Mouse (Mus musculus) forebrain, embryonic 14.5 days (tissue): ENCODE data around the gene Armh1. TPM values are rescaled to one million over a fixed set of nuclear protein-coding genes. Genes with fewer than 3 reads are reported as not detected.
"Not testable (repeated sequence)": the region's sequence is repeated elsewhere in the genome, so short reads cannot be mapped to it uniquely, and the experiment has no call there.

Experiments
- ATAC-seq: fragments of 200-750 bp; cut with Nextera tagmentation; 2 replicates; pipeline ENCODE4 v1.8.0; 2017; ENCODE audit warnings: mild to moderate bottlenecking, moderate library complexity
- DNase-seq: peaks from one replicate; pipeline ENCODE4 v3.0.0-alpha.2; 2015; ENCODE audit warnings: low spot score
- H3K27ac ChIP-seq: fragments of 300-500 bp; sonication (generic); 2 replicates; pipeline ENCODE4 v1.5.1; 2014; ENCODE audit warnings: low read depth, mild to moderate bottlenecking, control low read depth, low read length, moderate library complexity
- H3K27me3 ChIP-seq: fragments of 300-500 bp; sonication (generic); replicated peaks from 2 replicates; pipeline ENCODE4 v1.6.1; 2014; ENCODE audit warnings: low read length, control low read depth, mixed read lengths; ENCODE audit not compliant: control insufficient read depth, insufficient read depth
- H3K36me3 ChIP-seq: fragments of 300-500 bp; sonication (generic); 2 replicates; pipeline ENCODE4 v1.6.1; 2014; ENCODE audit warnings: low read length, control low read depth; ENCODE audit not compliant: control insufficient read depth, insufficient read depth
- H3K4me1 ChIP-seq: fragments of 300-500 bp; sonication (generic); 2 replicates; pipeline ENCODE4 v1.6.1; 2014; ENCODE audit warnings: antibody characterized with exemption, low read length, control low read depth; ENCODE audit not compliant: control insufficient read depth, insufficient read depth
- H3K4me2 ChIP-seq: fragments of 300-500 bp; sonication (generic); 2 replicates; pipeline ENCODE4 v1.6.1; 2014; ENCODE audit warnings: mild to moderate bottlenecking, control low read depth, low read length
- H3K4me3 ChIP-seq: fragments of 300-500 bp; sonication (generic); 2 replicates; pipeline ENCODE4 v1.5.1; 2014; ENCODE audit warnings: low read depth, low read length, control low read depth
- H3K9ac ChIP-seq: fragments of 300-500 bp; sonication (generic); 2 replicates; pipeline ENCODE4 v1.6.1; 2014; ENCODE audit warnings: mild to moderate bottlenecking, low read length, control low read depth, moderate library complexity
- H3K9me3 ChIP-seq: fragments of 300-500 bp; sonication (generic); replicated peaks from 2 replicates; pipeline ENCODE4 v1.6.1; 2016; ENCODE audit warnings: low read length, control low read depth, mixed read lengths; ENCODE audit not compliant: control insufficient read depth
- WGBS: fragments of 180-500 bp; shearing (Covaris S2); extraction: QIAGEN DNeasy Blood & Tissue Kit; methylation state at CpG from one replicate; pipeline ENCODE4 v1.1.7; 2014; 5-methylcytosine and 5-hydroxymethylcytosine counted together
- polyA plus RNA-seq: library from polyadenylated mRNA; unstranded; fragments of >200 nt; fragmentation: Nextera tagmentation; extraction: Ambion mirVana; gene quantifications from 2 replicates; pipeline ENCODE4 v1.2.1, GENCODE M21; 2014

Gene Armh1
- polyA plus RNA-seq, 1 experiment from 2014 or later, result 0.81 TPM

- Histone ChIP-seq H3K27me3 (no peaks in the 10 kb centered on the region), H3K36me3 (peaks cover 83% of the 10 kb centered on the region), H3K4me2 (no peak overlapping the region), H3K27ac (no peak overlapping the region), H3K9ac (no peak overlapping the region), H3K4me1 (no peaks in the 10 kb centered on the region), H3K4me3 (no peak overlapping the region), H3K9me3 (no peaks in the 10 kb centered on the region; the same call in 1 of the 2 replicates)
- ATAC-seq (no peak), DNase-seq (no peak)
- 97% methylated on average over 4 of the region's 4 CpGs for WGBS
Measured at GRCm38 (mm10) chr4:117274720-117275119, 22.8 kb upstream of the Armh1 start.

- ATAC-seq (peak; percentile 57), DNase-seq (peak; percentile 51)
- no peak overlapping the region for H3K4me2 ChIP-seq
- peaks cover 61% of the 10 kb centered on the region for H3K36me3 ChIP-seq
- no peak overlapping the region for H3K9ac ChIP-seq
- H3K4me1 ChIP-seq, result no peaks in the 10 kb centered on the region
- H3K4me3 ChIP-seq, result no peak overlapping the region
- 3% methylated on average over 12 of the region's 12 CpGs for WGBS
- no peaks in the 10 kb centered on the region; the same call in 1 of the 2 replicates for H3K9me3 ChIP-seq
- peak overlapping the region; percentile 33; the same call in 1 of the 2 replicates for H3K27ac ChIP-seq
- H3K27me3 ChIP-seq, result no peaks in the 10 kb centered on the region
Measured at GRCm38 (mm10) chr4:117272459-117272858, 20.5 kb upstream of the Armh1 start.

- H3K27me3 ChIP-seq, result no peaks in the 10 kb centered on the region
- H3K27ac ChIP-seq, result no peak overlapping the region
- H3K4me1 ChIP-seq, result no peaks in the 10 kb centered on the region
- H3K9ac ChIP-seq, result no peak overlapping the region
- ATAC-seq (peak; percentile 29; the same call in 1 of the 2 replicates), DNase-seq (peak; percentile 91)
- 13% methylated on average over 6 of the region's 6 CpGs for WGBS
- no peak overlapping the region for H3K4me3 ChIP-seq
- no peaks in the 10 kb centered on the region; the same call in 1 of the 2 replicates for H3K9me3 ChIP-seq
- H3K4me2 ChIP-seq, result no peak overlapping the region
- H3K36me3 ChIP-seq, result peaks cover 40% of the 10 kb centered on the region
Measured at GRCm38 (mm10) chr4:117270278-117270677, 18.4 kb upstream of the Armh1 start.

GRCm38 (mm10) chr4:117267831-117268437 lies 16.0 kb upstream of the Armh1 start:
- Histone ChIP-seq H3K4me1 (no peaks in the 10 kb centered on the region), H3K4me3 (no peak overlapping the region), H3K36me3 (peaks cover 17% of the 10 kb centered on the region), H3K4me2 (no peak overlapping the region), H3K27ac (no peak overlapping the region), H3K9ac (no peak overlapping the region), H3K9me3 (no peaks in the 10 kb centered on the region), H3K27me3 (no peaks in the 10 kb centered on the region)
- DNase-seq (no peak), ATAC-seq (no peak)
- 89% methylated on average over 25 of the region's 25 CpGs for WGBS

- DNase-seq (peak; percentile 84), ATAC-seq (peak; percentile 40)
- Histone ChIP-seq H3K4me2 (no peak overlapping the region), H3K9ac (no peak overlapping the region), H3K27me3 (no peaks in the 10 kb centered on the region), H3K36me3 (peaks cover 11% of the 10 kb centered on the region), H3K4me3 (no peak overlapping the region), H3K9me3 (no peaks in the 10 kb centered on the region), H3K4me1 (no peaks in the 10 kb centered on the region), H3K27ac (no peak overlapping the region)
- WGBS, result 6% methylated on average over 2 of the region's 2 CpGs
Measured at GRCm38 (mm10) chr4:117267284-117267683, 15.4 kb upstream of the Armh1 start.

- 45% methylated on average over 8 of the region's 8 CpGs for WGBS
- ATAC-seq (peak; percentile 44; the same call in 1 of the 2 replicates), DNase-seq (no peak)
- H3K36me3 ChIP-seq, result no peaks in the 10 kb centered on the region
- H3K4me1 ChIP-seq, result no peaks in the 10 kb centered on the region
- H3K27ac ChIP-seq, result no peak overlapping the region
- no peaks in the 10 kb centered on the region for H3K9me3 ChIP-seq
- no peaks in the 10 kb centered on the region for H3K27me3 ChIP-seq
- no peak overlapping the region for H3K9ac ChIP-seq
- H3K4me3 ChIP-seq, result no peak overlapping the region
- H3K4me2 ChIP-seq, result no peak overlapping the region
Measured at GRCm38 (mm10) chr4:117262987-117263386, 11.1 kb upstream of the Armh1 start.

GRCm38 (mm10) chr4:117262101-117262913 lies 10.4 kb upstream of the Armh1 start:
- ATAC-seq, result no peak

GRCm38 (mm10) chr4:117261222-117261621 lies 9.3 kb upstream of the Armh1 start:
- H3K27me3 ChIP-seq, result no peaks in the 10 kb centered on the region
- H3K9ac ChIP-seq, result no peak overlapping the region
- no peaks in the 10 kb centered on the region for H3K9me3 ChIP-seq
- H3K4me1 ChIP-seq, result no peaks in the 10 kb centered on the region
- no peak overlapping the region for H3K4me2 ChIP-seq
- no peaks in the 10 kb centered on the region for H3K36me3 ChIP-seq
- no peak for ATAC-seq
- WGBS, result 88% methylated on average over 2 of the region's 2 CpGs
- H3K27ac ChIP-seq, result no peak overlapping the region
- DNase-seq, result no peak
- no peak overlapping the region for H3K4me3 ChIP-seq

More at GRCm38 (mm10) chr4:117262101-117262913, 10.4 kb upstream of the Armh1 start:
- 76% methylated on average over 13 of the region's 13 CpGs for WGBS
- H3K36me3 ChIP-seq, result no peaks in the 10 kb centered on the region
- no peak overlapping the region for H3K4me3 ChIP-seq
- no peak overlapping the region for H3K9ac ChIP-seq
- DNase-seq, result no peak
- no peak overlapping the region for H3K27ac ChIP-seq
- no peaks in the 10 kb centered on the region for H3K9me3 ChIP-seq
- no peaks in the 10 kb centered on the region for H3K27me3 ChIP-seq
- H3K4me2 ChIP-seq, result no peak overlapping the region
- no peaks in the 10 kb centered on the region for H3K4me1 ChIP-seq

- not testable (repeated sequence) for H3K27me3 ChIP-seq, H3K4me2 ChIP-seq, H3K9ac ChIP-seq, H3K4me3 ChIP-seq, H3K36me3 ChIP-seq, ATAC-seq, DNase-seq, H3K27ac ChIP-seq, H3K9me3 ChIP-seq, H3K4me1 ChIP-seq
- 76% methylated on average over 6 of the region's 6 CpGs for WGBS
Measured at GRCm38 (mm10) chr4:117259909-117260308, 8.0 kb upstream of the Armh1 start.
